Mouse (Mus musculus): ENCODE data around the gene Cd79b. TPM values are rescaled to one million over a fixed set of nuclear protein-coding genes. Genes with fewer than 3 reads are reported as not detected.

Cd79b gene
- polyA plus RNA-seq, 1 experiment from 2014 or later = 0.92 TPM

- H3K4me1 ChIP-seq = peaks cover 58% of the 10 kb centered on the region
- H3K9me3 ChIP-seq (replicated peaks) = no peaks in the 10 kb centered on the region
- peak overlapping the region; percentile 95 for H3K4me3 ChIP-seq (replicated peaks)
- peak overlapping the region; percentile 85 for H3K9ac ChIP-seq (replicated peaks)
- peak; percentile 37 for ATAC-seq (ENCODE audit: low FRiP score)
- H3K36me3 ChIP-seq = peaks cover 2% of the 10 kb centered on the region; the same call in 1 of the 2 replicates
- WGBS = 1% methylated on average over 41 of the region's 41 CpGs
- H3K27me3 ChIP-seq (replicated peaks) = no peaks in the 10 kb centered on the region
- H3K4me2 ChIP-seq = peak overlapping the region; percentile 77
- H3K27ac ChIP-seq (replicated peaks) = peak overlapping the region; percentile 90
These were observed 42.5 kb downstream of the Cd79b start for GRCm38 (mm10) chr11:106271794-106272643.

- peak overlapping the region; percentile 90 for H3K27ac ChIP-seq (replicated peaks)
- peak overlapping the region; percentile 77 for H3K4me2 ChIP-seq
- peaks cover 59% of the 10 kb centered on the region for H3K4me1 ChIP-seq
- no peak for ATAC-seq (ENCODE audit: low FRiP score)
- H3K9ac ChIP-seq (replicated peaks) = peak overlapping the region; percentile 85
- H3K36me3 ChIP-seq = peaks cover 10% of the 10 kb centered on the region
- H3K4me3 ChIP-seq (replicated peaks) = peak overlapping the region; percentile 95
- H3K9me3 ChIP-seq (replicated peaks) = no peaks in the 10 kb centered on the region
- H3K27me3 ChIP-seq (replicated peaks) = no peaks in the 10 kb centered on the region
- WGBS = 48% methylated on average over 5 of the region's 5 CpGs
These were observed 43.3 kb downstream of the Cd79b start for GRCm38 (mm10) chr11:106271131-106271793.

- WGBS = 8% methylated on average over 3 of the region's 3 CpGs
- no peak overlapping the region for H3K4me3 ChIP-seq (replicated peaks)
- no peaks in the 10 kb centered on the region for H3K9me3 ChIP-seq (replicated peaks)
- H3K9ac ChIP-seq (replicated peaks) = peak overlapping the region; percentile 34; the same call in 1 of the 2 replicates
- H3K4me2 ChIP-seq = peak overlapping the region; percentile 34
- peaks cover 55% of the 10 kb centered on the region for H3K4me1 ChIP-seq
- no peak for ATAC-seq (ENCODE audit: low FRiP score)
- H3K36me3 ChIP-seq = peaks cover 32% of the 10 kb centered on the region
- H3K27ac ChIP-seq (replicated peaks) = peak overlapping the region; percentile 82
- no peaks in the 10 kb centered on the region for H3K27me3 ChIP-seq (replicated peaks)
These were observed 45.5 kb downstream of the Cd79b start for GRCm38 (mm10) chr11:106269060-106269431.

GRCm38 (mm10) chr11:106268326-106269059 is 46.1 kb downstream of the Cd79b start:
- H3K36me3 ChIP-seq = peaks cover 38% of the 10 kb centered on the region
- ATAC-seq (ENCODE audit: low FRiP score) = no peak
- WGBS = 25% methylated on average over 8 of the region's 8 CpGs
- no peaks in the 10 kb centered on the region for H3K27me3 ChIP-seq (replicated peaks)
- no peak overlapping the region; the same call in 1 of the 2 replicates for H3K4me3 ChIP-seq (replicated peaks)
- peak overlapping the region; percentile 34; the same call in 1 of the 2 replicates for H3K9ac ChIP-seq (replicated peaks)
- H3K27ac ChIP-seq (replicated peaks) = peak overlapping the region; percentile 82
- peaks cover 55% of the 10 kb centered on the region for H3K4me1 ChIP-seq
- H3K9me3 ChIP-seq (replicated peaks) = no peaks in the 10 kb centered on the region
- H3K4me2 ChIP-seq = peak overlapping the region; percentile 34

GRCm38 (mm10) chr11:106267871-106268270 is 46.7 kb downstream of the Cd79b start:
- WGBS = 47% methylated on average over 5 of the region's 5 CpGs

GRCm38 (mm10) chr11:106267311-106267852 is 47.2 kb downstream of the Cd79b start:
- H3K4me3 ChIP-seq (replicated peaks) = 0 out of 2 replicates have a peak overlapping the region, but pooled peaks have one; percentile 5
- WGBS = 56% methylated on average over 15 of the region's 15 CpGs
- no peaks in the 10 kb centered on the region for H3K9me3 ChIP-seq (replicated peaks)
- no peaks in the 10 kb centered on the region for H3K27me3 ChIP-seq (replicated peaks)
- peaks cover 49% of the 10 kb centered on the region for H3K36me3 ChIP-seq
- H3K4me1 ChIP-seq = peaks cover 50% of the 10 kb centered on the region
- H3K4me2 ChIP-seq = peak overlapping the region; percentile 34
- peak overlapping the region; percentile 82 for H3K27ac ChIP-seq (replicated peaks)
- ATAC-seq (ENCODE audit: low FRiP score) = 0 out of 2 replicates have a peak, but pooled peaks have one; percentile 6
- H3K9ac ChIP-seq (replicated peaks) = no peak overlapping the region

More at GRCm38 (mm10) chr11:106267871-106268270, 46.7 kb downstream of the Cd79b start:
- Histone ChIP-seq H3K4me3 (replicated peaks) (no peak overlapping the region), H3K4me1 (peaks cover 50% of the 10 kb centered on the region), H3K9ac (replicated peaks) (peak overlapping the region; percentile 34; the same call in 1 of the 2 replicates), H3K27me3 (replicated peaks) (no peaks in the 10 kb centered on the region), H3K36me3 (peaks cover 44% of the 10 kb centered on the region), H3K9me3 (replicated peaks) (no peaks in the 10 kb centered on the region), H3K27ac (replicated peaks) (peak overlapping the region; percentile 82), H3K4me2 (peak overlapping the region; percentile 34)
- ATAC-seq (ENCODE audit: low FRiP score) = no peak

GRCm38 (mm10) chr11:106266431-106266830 is 48.1 kb downstream of the Cd79b start:
- no peak overlapping the region for H3K4me2 ChIP-seq

GRCm38 (mm10) chr11:106265570-106265969 is 49.0 kb downstream of the Cd79b start:
- WGBS = 91% methylated on average over 4 of the region's 4 CpGs
- H3K4me1 ChIP-seq = peaks cover 37% of the 10 kb centered on the region
- H3K4me2 ChIP-seq = no peak overlapping the region
- no peak overlapping the region for H3K27ac ChIP-seq (replicated peaks)
- H3K4me3 ChIP-seq (replicated peaks) = no peak overlapping the region
- no peaks in the 10 kb centered on the region for H3K27me3 ChIP-seq (replicated peaks)
- H3K36me3 ChIP-seq = peaks cover 65% of the 10 kb centered on the region
- H3K9ac ChIP-seq (replicated peaks) = no peak overlapping the region
- ATAC-seq (ENCODE audit: low FRiP score) = no peak
- no peaks in the 10 kb centered on the region for H3K9me3 ChIP-seq (replicated peaks)

More at GRCm38 (mm10) chr11:106266431-106266830, 48.1 kb downstream of the Cd79b start:
- no peak overlapping the region for H3K9ac ChIP-seq (replicated peaks)
- H3K27ac ChIP-seq (replicated peaks) = no peak overlapping the region
- H3K9me3 ChIP-seq (replicated peaks) = no peaks in the 10 kb centered on the region
- H3K4me1 ChIP-seq = peaks cover 45% of the 10 kb centered on the region
- 93% methylated on average over 10 of the region's 10 CpGs for WGBS
- H3K4me3 ChIP-seq (replicated peaks) = no peak overlapping the region
- H3K27me3 ChIP-seq (replicated peaks) = no peaks in the 10 kb centered on the region
- peaks cover 58% of the 10 kb centered on the region for H3K36me3 ChIP-seq
- no peak for ATAC-seq (ENCODE audit: low FRiP score)

- no peak overlapping the region for H3K4me3 ChIP-seq (replicated peaks)
- WGBS = 93% methylated on average over 15 of the region's 15 CpGs
- H3K4me1 ChIP-seq = peaks cover 31% of the 10 kb centered on the region
- no peak for ATAC-seq (ENCODE audit: low FRiP score)
- no peak overlapping the region for H3K9ac ChIP-seq (replicated peaks)
- H3K27ac ChIP-seq (replicated peaks) = no peak overlapping the region
- no peaks in the 10 kb centered on the region for H3K27me3 ChIP-seq (replicated peaks)
- H3K36me3 ChIP-seq = peaks cover 66% of the 10 kb centered on the region
- no peak overlapping the region for H3K4me2 ChIP-seq
- no peaks in the 10 kb centered on the region for H3K9me3 ChIP-seq (replicated peaks)
These were observed 49.6 kb downstream of the Cd79b start for GRCm38 (mm10) chr11:106264988-106265387.

- H3K9ac ChIP-seq (replicated peaks) = no peak overlapping the region
- no peaks in the 10 kb centered on the region for H3K9me3 ChIP-seq (replicated peaks)
- 91% methylated on average over 9 of the region's 9 CpGs for WGBS
- ATAC-seq (ENCODE audit: low FRiP score) = no peak
- peaks cover 24% of the 10 kb centered on the region for H3K4me1 ChIP-seq
- H3K4me3 ChIP-seq (replicated peaks) = no peak overlapping the region
- no peak overlapping the region for H3K27ac ChIP-seq (replicated peaks)
- H3K4me2 ChIP-seq = no peak overlapping the region
- H3K27me3 ChIP-seq (replicated peaks) = no peaks in the 10 kb centered on the region
- H3K36me3 ChIP-seq = peaks cover 71% of the 10 kb centered on the region
These were observed 50.6 kb downstream of the Cd79b start for GRCm38 (mm10) chr11:106263963-106264362.
